Mouse (Mus musculus): ENCODE measurements around the gene Pdlim5.

GRCm38 (mm10) chr3:142311075-142311474, 84.4 kb downstream of the Pdlim5 start:
- no peak for TF ChIP-seq GATA1 (IDR thresholded peaks at IDR 0.05; ENCODE audit: low read length)
- no peak for TF ChIP-seq TAL1 (IDR thresholded peaks at IDR 0.05; ENCODE audit: low read length)

Data from erythroblast, embryonic 14.5 days (primary cell).